Mouse (Mus musculus): Measurements from ENCODE around the gene Apeh. TPM values are rescaled to one million over a fixed set of nuclear protein-coding genes. Genes with fewer than 3 reads are reported as not detected.

Apeh gene
- polyA plus RNA-seq, 1 experiment from 2014 or later: 194 TPM

- Histone ChIP-seq H3K4me3 (replicated peaks) (no peak overlapping the region), H3K9me3 (replicated peaks) (no peaks in the 10 kb centered on the region), H3K9ac (no peak overlapping the region), H3K4me2 (no peak overlapping the region), H3K27ac (replicated peaks) (no peak overlapping the region), H3K36me3 (replicated peaks) (peaks cover 100% of the 10 kb centered on the region), H3K4me1 (replicated peaks) (peaks cover 35% of the 10 kb centered on the region), H3K27me3 (no peaks in the 10 kb centered on the region)
- WGBS (ENCODE audit: insufficient replicate concordance): 82% methylated on average over 5 of the region's 5 CpGs
- ATAC-seq (ENCODE audit: insufficient read depth): no peak
These were observed 37.2 kb downstream of the Apeh start for GRCm38 (mm10) chr9:108057262-108057562.

GRCm38 (mm10) chr9:108056361-108057261 is 37.8 kb downstream of the Apeh start:
- H3K27me3 ChIP-seq: no peaks in the 10 kb centered on the region
- no peak overlapping the region for H3K4me3 ChIP-seq (replicated peaks)
- no peak overlapping the region for H3K9ac ChIP-seq
- peaks cover 100% of the 10 kb centered on the region for H3K36me3 ChIP-seq (replicated peaks)
- ATAC-seq (ENCODE audit: insufficient read depth): no peak
- H3K4me1 ChIP-seq (replicated peaks): peaks cover 37% of the 10 kb centered on the region
- no peak overlapping the region for H3K4me2 ChIP-seq
- WGBS (ENCODE audit: insufficient replicate concordance): 89% methylated on average over 28 of the region's 28 CpGs
- no peak overlapping the region for H3K27ac ChIP-seq (replicated peaks)
- no peaks in the 10 kb centered on the region for H3K9me3 ChIP-seq (replicated peaks)

GRCm38 (mm10) chr9:108055661-108056237 is 38.7 kb downstream of the Apeh start:
- Histone ChIP-seq H3K4me3 (replicated peaks) (no peak overlapping the region), H3K27me3 (no peaks in the 10 kb centered on the region), H3K27ac (replicated peaks) (no peak overlapping the region), H3K36me3 (replicated peaks) (peaks cover 100% of the 10 kb centered on the region), H3K4me1 (replicated peaks) (peaks cover 37% of the 10 kb centered on the region), H3K9ac (no peak overlapping the region), H3K4me2 (no peak overlapping the region), H3K9me3 (replicated peaks) (no peaks in the 10 kb centered on the region)
- ATAC-seq (ENCODE audit: insufficient read depth): no peak
- WGBS (ENCODE audit: insufficient replicate concordance): 97% methylated on average over 6 of the region's 6 CpGs

GRCm38 (mm10) chr9:108055061-108055460 is 39.3 kb downstream of the Apeh start:
- Histone ChIP-seq H3K4me3 (replicated peaks) (no peak overlapping the region), H3K36me3 (replicated peaks) (peaks cover 100% of the 10 kb centered on the region), H3K27me3 (no peaks in the 10 kb centered on the region), H3K4me2 (no peak overlapping the region), H3K4me1 (replicated peaks) (peaks cover 42% of the 10 kb centered on the region), H3K9me3 (replicated peaks) (no peaks in the 10 kb centered on the region), H3K9ac (no peak overlapping the region), H3K27ac (replicated peaks) (0 out of 2 replicates have a peak overlapping the region, but pooled peaks have one; percentile 11)
- ATAC-seq (ENCODE audit: insufficient read depth): no peak
- 48% methylated on average over 1 of the region's 1 CpGs for WGBS (ENCODE audit: insufficient replicate concordance)

GRCm38 (mm10) chr9:108054331-108055040 is 39.9 kb downstream of the Apeh start:
- Histone ChIP-seq H3K4me3 (replicated peaks) (no peak overlapping the region), H3K9ac (no peak overlapping the region), H3K9me3 (replicated peaks) (no peaks in the 10 kb centered on the region), H3K27ac (replicated peaks) (no peak overlapping the region), H3K36me3 (replicated peaks) (peaks cover 98% of the 10 kb centered on the region), H3K4me2 (no peak overlapping the region), H3K27me3 (no peaks in the 10 kb centered on the region), H3K4me1 (replicated peaks) (peaks cover 48% of the 10 kb centered on the region)
- WGBS (ENCODE audit: insufficient replicate concordance): 88% methylated on average over 22 of the region's 22 CpGs
- ATAC-seq (ENCODE audit: insufficient read depth): no peak

- no peak overlapping the region for H3K27ac ChIP-seq (replicated peaks)
- 91% methylated on average over 15 of the region's 15 CpGs for WGBS (ENCODE audit: insufficient replicate concordance)
- H3K4me3 ChIP-seq (replicated peaks): no peak overlapping the region
- H3K27me3 ChIP-seq: no peaks in the 10 kb centered on the region
- ATAC-seq (ENCODE audit: insufficient read depth): no peak
- 0 out of 2 replicates have a peak overlapping the region, but pooled peaks have one; percentile 56 for H3K4me2 ChIP-seq
- H3K9me3 ChIP-seq (replicated peaks): no peaks in the 10 kb centered on the region
- peaks cover 91% of the 10 kb centered on the region for H3K36me3 ChIP-seq (replicated peaks)
- H3K9ac ChIP-seq: no peak overlapping the region
- peaks cover 50% of the 10 kb centered on the region for H3K4me1 ChIP-seq (replicated peaks)
These were observed 40.7 kb downstream of the Apeh start for GRCm38 (mm10) chr9:108053665-108054225.

- H3K4me3 ChIP-seq (replicated peaks): 0 out of 2 replicates have a peak within 1 kb of the TSS, but pooled peaks have one; percentile 10
- WGBS (ENCODE audit: insufficient replicate concordance): 51% methylated on average over 20 of the region's 20 CpGs
- peaks cover 84% of the 10 kb centered on the region for H3K36me3 ChIP-seq (replicated peaks)
These were observed 41.3 kb downstream of the Apeh start, which contains the start of gene Amigo3 for GRCm38 (mm10) chr9:108052885-108053664. Gene Amigo3, plus strand, starts transcription at chr9:108053159.

GRCm38 (mm10) chr9:108052411-108052810 is 42.0 kb downstream of the Apeh start:
- Histone ChIP-seq H3K4me1 (replicated peaks) (peaks cover 63% of the 10 kb centered on the region), H3K36me3 (replicated peaks) (peaks cover 81% of the 10 kb centered on the region), H3K4me2 (0 out of 2 replicates have a peak overlapping the region, but pooled peaks have one; percentile 56), H3K27ac (replicated peaks) (peak overlapping the region; percentile 53), H3K4me3 (replicated peaks) (no peak overlapping the region), H3K27me3 (no peaks in the 10 kb centered on the region), H3K9me3 (replicated peaks) (no peaks in the 10 kb centered on the region), H3K9ac (0 out of 2 replicates have a peak overlapping the region, but pooled peaks have one; percentile 23)
- no peak for ATAC-seq (ENCODE audit: insufficient read depth)
- WGBS (ENCODE audit: insufficient replicate concordance): 66% methylated on average over 7 of the region's 7 CpGs

More at GRCm38 (mm10) chr9:108052885-108053664, 41.3 kb downstream of the Apeh start, which contains the start of gene Amigo3:
- Histone ChIP-seq H3K27me3 (no peaks in the 10 kb centered on the region), H3K9me3 (replicated peaks) (no peaks in the 10 kb centered on the region), H3K27ac (replicated peaks) (peak within 1 kb of the TSS; percentile 53), H3K9ac (peak within 1 kb of the TSS; percentile 23; the same call in 1 of the 2 replicates), H3K4me2 (peak within 1 kb of the TSS; percentile 56), H3K4me1 (replicated peaks) (peaks cover 57% of the 10 kb centered on the region)
- ATAC-seq (ENCODE audit: insufficient read depth): peak; percentile 11

GRCm38 (mm10) chr9:108051931-108052220 is 42.5 kb downstream of the Apeh start:
- H3K27me3 ChIP-seq: no peaks in the 10 kb centered on the region
- no peak overlapping the region for H3K4me2 ChIP-seq
- H3K4me3 ChIP-seq (replicated peaks): no peak overlapping the region
- no peak overlapping the region for H3K9ac ChIP-seq
- H3K36me3 ChIP-seq (replicated peaks): peaks cover 81% of the 10 kb centered on the region
- WGBS (ENCODE audit: insufficient replicate concordance): 86% methylated on average over 4 of the region's 4 CpGs
- H3K27ac ChIP-seq (replicated peaks): peak overlapping the region; percentile 53; the same call in 1 of the 2 replicates
- no peak for ATAC-seq (ENCODE audit: insufficient read depth)
- peaks cover 69% of the 10 kb centered on the region for H3K4me1 ChIP-seq (replicated peaks)
- no peaks in the 10 kb centered on the region for H3K9me3 ChIP-seq (replicated peaks)

GRCm38 (mm10) chr9:108051184-108051930 is 43.0 kb downstream of the Apeh start:
- Histone ChIP-seq H3K9ac (no peak overlapping the region), H3K4me2 (no peak overlapping the region), H3K4me1 (replicated peaks) (peaks cover 74% of the 10 kb centered on the region), H3K27ac (replicated peaks) (no peak overlapping the region), H3K9me3 (replicated peaks) (no peaks in the 10 kb centered on the region), H3K4me3 (replicated peaks) (no peak overlapping the region), H3K27me3 (no peaks in the 10 kb centered on the region), H3K36me3 (replicated peaks) (peaks cover 81% of the 10 kb centered on the region)
- WGBS (ENCODE audit: insufficient replicate concordance): 89% methylated on average over 15 of the region's 15 CpGs
- ATAC-seq (ENCODE audit: insufficient read depth): no peak
